Mouse (Mus musculus) limb, embryonic 13.5 days (tissue): ENCODE results near the gene Adamts3. TPM values are rescaled to one million over a fixed set of nuclear protein-coding genes. Genes with fewer than 3 reads are reported as not detected.

Experiments
- ATAC-seq: fragments of 200-750 bp; cut with Nextera tagmentation; 2 replicates; pipeline ENCODE4 v1.8.0; 2017; ENCODE audit warnings: low read depth, moderate number of reproducible peaks, moderate TSS enrichment; ENCODE audit not compliant: low FRiP score
- H3K27ac ChIP-seq: fragments of 300-500 bp; sonication (generic); 2 replicates; pipeline ENCODE4 v1.5.1; 2015; ENCODE audit warnings: inconsistent platforms, mild to moderate bottlenecking, moderate library complexity
- H3K27me3 ChIP-seq: fragments of 300-500 bp; sonication (generic); 2 replicates; pipeline ENCODE4 v1.6.1; 2015; ENCODE audit warnings: mild to moderate bottlenecking, inconsistent platforms
- H3K36me3 ChIP-seq: fragments of 300-500 bp; sonication (generic); 2 replicates; pipeline ENCODE4 v1.6.1; 2015; ENCODE audit warnings: inconsistent platforms, mild to moderate bottlenecking, moderate library complexity
- H3K4me1 ChIP-seq: fragments of 300-500 bp; sonication (generic); 2 replicates; pipeline ENCODE4 v1.6.1; 2015; ENCODE audit warnings: inconsistent platforms
- H3K4me2 ChIP-seq: fragments of 300-500 bp; sonication (generic); replicated peaks from 2 replicates; pipeline ENCODE4 v1.6.1; 2015; ENCODE audit warnings: inconsistent platforms, mild to moderate bottlenecking, moderate library complexity
- H3K4me3 ChIP-seq: fragments of 300-500 bp; sonication (generic); 2 replicates; pipeline ENCODE4 v1.5.1; 2015; ENCODE audit warnings: moderate library complexity, mild to moderate bottlenecking, inconsistent platforms
- H3K9ac ChIP-seq: fragments of 300-500 bp; sonication (generic); 2 replicates; pipeline ENCODE4 v1.6.1; 2015; ENCODE audit warnings: mild to moderate bottlenecking, inconsistent platforms
- H3K9me3 ChIP-seq: fragments of 300-500 bp; sonication (generic); 2 replicates; pipeline ENCODE4 v1.6.1; 2016; ENCODE audit warnings: inconsistent platforms
- WGBS: fragments of 180-500 bp; shearing (Covaris S2); methylation state at CpG from one replicate; pipeline ENCODE4 v1.1.7; 2015; 5-methylcytosine and 5-hydroxymethylcytosine counted together
- polyA plus RNA-seq: library from polyadenylated mRNA; unstranded; fragments of >200 nt; fragmentation: Nextera tagmentation; extraction: Ambion mirVana; gene quantifications from 2 replicates; pipeline ENCODE4 v1.2.1, GENCODE M21; 2015

The Adamts3 gene
- polyA plus RNA-seq, 1 experiment from 2014 or later = 8.0 TPM

DNA sequence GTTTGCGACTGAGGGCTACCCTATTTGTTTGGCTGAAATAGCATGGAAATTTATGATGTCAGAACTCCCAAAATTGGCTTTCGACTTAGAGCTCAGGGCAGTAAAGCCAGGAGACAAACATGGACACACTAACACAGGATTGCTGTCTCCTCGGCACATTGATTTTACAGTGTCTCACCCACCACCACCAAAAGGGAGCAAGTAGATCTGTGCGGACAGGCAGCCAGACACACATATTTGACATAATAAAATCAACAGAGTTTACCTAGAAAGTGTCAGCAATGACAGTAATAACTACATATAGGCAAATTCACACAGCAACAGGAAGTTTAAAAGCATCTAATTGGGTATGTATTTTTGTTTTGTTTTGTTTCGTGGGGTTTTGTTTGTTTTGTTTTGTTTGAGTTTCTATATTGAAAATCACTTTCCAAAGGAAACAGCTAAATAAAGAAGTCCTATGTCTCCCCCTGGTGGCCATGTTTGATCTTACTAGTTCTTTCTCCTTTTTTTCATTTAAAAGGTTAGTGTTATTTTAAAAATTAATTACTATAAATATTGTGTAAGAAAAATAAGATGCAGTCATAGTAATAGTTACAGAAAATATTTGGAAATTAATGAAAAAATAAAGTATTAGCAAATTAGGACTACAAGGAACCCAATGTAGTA, 203.1 kb downstream of the Adamts3 start:
- 52% methylated on average over 5 of the region's 5 CpGs for WGBS
- peaks cover 12% of the 10 kb centered on the region for H3K36me3 ChIP-seq
- no peaks in the 10 kb centered on the region for H3K9me3 ChIP-seq
- no peaks in the 10 kb centered on the region for H3K27me3 ChIP-seq
- no peak for ATAC-seq
- no peak overlapping the region for H3K9ac ChIP-seq
- no peaks in the 10 kb centered on the region for H3K4me1 ChIP-seq
- H3K4me3 ChIP-seq = no peak overlapping the region
- no peak overlapping the region for H3K27ac ChIP-seq
- no peak overlapping the region for H3K4me2 ChIP-seq

DNA sequence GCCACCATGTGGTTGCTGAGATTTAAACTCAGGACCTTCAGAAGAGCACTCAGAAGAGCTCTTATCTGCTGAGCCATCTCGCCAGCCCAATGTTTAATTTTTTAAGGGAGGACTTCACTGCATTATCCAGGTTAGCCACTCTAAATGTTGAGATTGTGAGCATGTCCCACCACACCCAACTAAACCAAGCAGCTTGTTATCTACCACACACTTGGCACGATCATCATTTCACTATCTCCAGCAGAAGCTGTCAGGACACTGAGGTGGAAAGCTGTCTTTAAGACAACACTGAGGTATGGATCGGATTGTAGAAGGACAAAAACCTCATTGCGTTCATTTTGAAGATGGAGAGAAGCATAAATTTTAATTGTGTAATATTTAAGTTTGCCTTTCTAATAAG, 205.0 kb downstream of the Adamts3 start:
- H3K27me3 ChIP-seq = no peaks in the 10 kb centered on the region
- no peak overlapping the region for H3K4me2 ChIP-seq
- no peaks in the 10 kb centered on the region for H3K4me1 ChIP-seq
- H3K36me3 ChIP-seq = peaks cover 12% of the 10 kb centered on the region
- 92% methylated on average over 4 of the region's 4 CpGs for WGBS
- no peak overlapping the region for H3K9ac ChIP-seq
- no peak for ATAC-seq
- no peak overlapping the region for H3K27ac ChIP-seq
- no peaks in the 10 kb centered on the region for H3K9me3 ChIP-seq
- H3K4me3 ChIP-seq = no peak overlapping the region

DNA sequence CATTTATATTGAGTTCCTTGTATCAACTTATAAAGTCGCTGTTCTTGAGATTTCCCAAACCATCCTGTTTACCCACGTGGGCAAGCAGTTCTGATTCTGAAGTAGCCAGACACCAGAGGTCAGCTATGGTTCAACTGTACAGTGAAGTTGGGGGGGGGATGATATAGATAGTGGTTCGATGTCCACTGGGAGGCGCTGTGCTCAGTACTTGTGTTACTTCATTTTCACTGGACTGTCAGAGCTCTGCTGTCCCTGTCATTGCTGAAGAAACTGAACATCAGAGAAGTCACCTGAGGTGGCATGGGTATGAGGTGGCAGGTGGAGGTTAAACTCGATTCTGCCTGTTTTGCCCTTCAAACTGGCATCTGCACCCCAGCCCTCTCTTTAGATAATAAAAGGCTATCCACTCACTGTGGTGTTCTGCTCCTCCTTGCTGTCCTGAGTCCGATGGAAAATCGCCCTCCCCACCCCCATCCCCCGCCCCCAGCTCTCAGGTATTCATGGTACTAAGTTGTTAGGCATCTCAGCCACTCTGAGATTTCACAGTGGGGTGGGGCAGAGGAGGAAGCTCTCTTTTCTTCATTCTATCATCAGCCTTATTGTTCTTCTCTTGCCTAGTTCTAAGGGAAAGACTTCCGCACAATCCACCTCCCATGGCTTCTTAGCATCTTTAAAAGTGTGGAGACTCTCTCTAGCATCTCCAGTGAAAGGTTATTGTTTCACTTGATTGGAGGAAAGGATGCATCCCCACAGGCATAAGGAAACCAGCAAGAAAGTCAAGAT, 208.9 kb downstream of the Adamts3 start:
- WGBS = 79% methylated on average over 9 of the region's 9 CpGs
- Histone ChIP-seq H3K4me1 (no peaks in the 10 kb centered on the region), H3K4me2 (no peak overlapping the region), H3K27me3 (no peaks in the 10 kb centered on the region), H3K9me3 (no peaks in the 10 kb centered on the region), H3K27ac (no peak overlapping the region), H3K4me3 (no peak overlapping the region), H3K36me3 (peaks cover 12% of the 10 kb centered on the region), H3K9ac (no peak overlapping the region)
- ATAC-seq = no peak

DNA sequence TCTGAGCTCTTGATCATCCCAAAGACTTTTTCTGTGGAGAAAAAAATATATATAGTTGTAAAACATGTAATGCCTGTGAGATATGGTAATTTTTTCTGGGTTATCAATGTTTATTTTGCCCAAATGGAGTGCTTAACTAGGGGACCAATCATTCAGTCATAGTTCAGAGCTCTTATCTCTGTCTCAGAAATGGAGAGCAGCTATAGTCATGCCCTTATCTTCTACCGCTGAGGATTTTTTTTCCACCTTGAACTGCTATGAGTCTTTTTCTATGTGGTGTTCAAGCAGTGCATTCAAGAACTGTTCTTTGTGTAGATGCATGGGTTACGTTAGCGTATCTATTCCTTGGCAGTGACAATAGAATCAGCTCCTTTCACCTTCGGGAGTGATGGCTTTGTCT, 210.2 kb downstream of the Adamts3 start:
- H3K27ac ChIP-seq = no peak overlapping the region
- H3K9me3 ChIP-seq = no peaks in the 10 kb centered on the region
- no peaks in the 10 kb centered on the region for H3K27me3 ChIP-seq
- no peak overlapping the region for H3K9ac ChIP-seq
- H3K4me2 ChIP-seq = no peak overlapping the region
- peaks cover 12% of the 10 kb centered on the region for H3K36me3 ChIP-seq
- no peaks in the 10 kb centered on the region for H3K4me1 ChIP-seq
- WGBS = 89% methylated on average over 4 of the region's 4 CpGs
- no peak overlapping the region for H3K4me3 ChIP-seq
- no peak for ATAC-seq

DNA sequence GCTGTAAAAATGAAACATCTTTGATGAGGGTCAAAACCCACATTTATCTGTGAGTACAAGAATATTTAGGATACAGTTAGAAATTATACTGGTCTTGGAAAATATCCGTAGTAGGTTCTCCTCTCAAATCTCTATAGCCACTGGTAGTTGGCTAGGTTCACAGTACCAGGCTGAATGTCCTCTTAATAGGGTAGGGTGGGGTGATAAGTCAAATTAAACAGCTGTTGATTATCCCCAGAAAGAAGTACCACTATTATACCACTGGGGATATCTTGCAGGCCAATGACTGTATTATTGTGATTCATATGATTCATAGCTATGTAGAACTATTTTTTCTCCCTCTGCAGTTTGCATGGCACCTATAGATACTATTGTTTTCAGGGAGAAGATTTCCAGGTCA, 228.8 kb downstream of the Adamts3 start:
- no peak overlapping the region for H3K27ac ChIP-seq
- no peak overlapping the region for H3K4me3 ChIP-seq
- no peaks in the 10 kb centered on the region for H3K27me3 ChIP-seq
- no peak overlapping the region for H3K9ac ChIP-seq
- no peaks in the 10 kb centered on the region for H3K36me3 ChIP-seq
- ATAC-seq = no peak
- H3K4me2 ChIP-seq = no peak overlapping the region
- H3K9me3 ChIP-seq = no peaks in the 10 kb centered on the region
- no peaks in the 10 kb centered on the region for H3K4me1 ChIP-seq
- 76% methylated on average over 1 of the region's 1 CpGs for WGBS

DNA sequence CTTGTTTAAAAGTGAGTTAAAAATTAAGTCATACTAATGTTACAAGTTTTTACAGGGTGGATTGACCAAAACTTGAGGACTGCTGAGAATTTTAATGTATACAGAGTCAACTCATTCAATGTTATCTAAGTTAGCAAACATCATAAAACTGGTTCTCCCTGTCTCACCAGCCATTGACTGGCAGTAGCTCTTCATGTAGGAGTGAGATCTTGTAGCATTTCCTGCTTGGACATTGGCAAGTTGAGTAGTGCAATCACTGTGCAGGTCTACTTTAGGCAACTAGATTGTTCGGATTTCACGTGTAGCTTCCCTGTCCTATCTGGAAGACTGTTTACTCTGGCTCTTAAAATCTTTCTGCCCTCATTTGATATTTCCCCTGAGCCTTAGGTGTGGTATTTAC, 229.3 kb downstream of the Adamts3 start:
- no peak overlapping the region for H3K9ac ChIP-seq
- 79% methylated on average over 2 of the region's 2 CpGs for WGBS
- no peak overlapping the region for H3K4me3 ChIP-seq
- H3K4me1 ChIP-seq = no peaks in the 10 kb centered on the region
- H3K27me3 ChIP-seq = no peaks in the 10 kb centered on the region
- H3K27ac ChIP-seq = no peak overlapping the region
- H3K9me3 ChIP-seq = no peaks in the 10 kb centered on the region
- no peak for ATAC-seq
- H3K36me3 ChIP-seq = no peaks in the 10 kb centered on the region
- no peak overlapping the region for H3K4me2 ChIP-seq

DNA sequence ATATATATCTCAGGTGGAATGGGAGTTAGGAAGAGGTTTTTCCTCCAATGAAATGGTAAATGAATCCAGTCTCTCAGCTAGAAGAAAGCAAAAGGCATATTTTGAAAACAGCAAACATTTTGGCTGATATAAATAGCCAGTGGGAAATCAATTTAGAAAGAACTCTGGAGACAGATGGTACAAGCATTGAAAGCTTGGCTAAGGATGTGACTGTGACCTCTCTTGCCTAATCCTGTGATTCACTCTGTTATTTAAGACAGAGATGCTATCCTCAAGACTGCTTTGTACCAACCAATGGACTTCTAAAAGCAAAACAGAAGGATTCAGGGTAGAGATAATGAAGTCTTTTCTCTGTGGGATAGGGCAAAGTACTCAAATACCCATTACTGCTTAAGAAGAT, 236.2 kb downstream of the Adamts3 start:
- no peak overlapping the region for H3K9ac ChIP-seq
- H3K36me3 ChIP-seq = no peaks in the 10 kb centered on the region
- H3K27ac ChIP-seq = no peak overlapping the region
- H3K4me3 ChIP-seq = no peak overlapping the region
- no peak for ATAC-seq
- H3K9me3 ChIP-seq = no peaks in the 10 kb centered on the region
- no peaks in the 10 kb centered on the region for H3K4me1 ChIP-seq
- no peak overlapping the region for H3K4me2 ChIP-seq
- H3K27me3 ChIP-seq = no peaks in the 10 kb centered on the region

DNA sequence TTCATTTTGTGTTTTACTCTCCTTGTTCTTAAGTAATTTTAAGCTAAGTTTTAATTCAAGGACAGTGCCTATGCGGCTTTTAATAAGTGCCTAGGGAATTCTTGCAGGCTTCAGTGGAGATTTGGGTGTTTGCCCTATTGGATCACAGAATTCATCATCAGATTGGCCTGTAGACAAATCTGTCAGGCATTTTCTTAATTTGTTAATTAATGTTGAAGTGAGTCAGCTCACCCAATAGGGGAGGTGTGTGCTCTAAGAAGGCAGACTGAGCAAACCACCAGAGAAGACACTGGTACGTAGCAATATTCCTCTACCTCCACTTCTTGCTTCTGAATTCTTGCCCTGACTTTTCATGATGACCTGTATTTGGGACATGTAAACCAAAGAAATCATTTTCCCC, 247.7 kb downstream of the Adamts3 start:
- no peaks in the 10 kb centered on the region for H3K36me3 ChIP-seq
- no peaks in the 10 kb centered on the region for H3K9me3 ChIP-seq
- 87% methylated on average over 2 of the region's 2 CpGs for WGBS
- no peak overlapping the region for H3K4me3 ChIP-seq
- H3K4me1 ChIP-seq = no peaks in the 10 kb centered on the region
- no peak overlapping the region for H3K27ac ChIP-seq
- ATAC-seq = no peak
- H3K4me2 ChIP-seq = no peak overlapping the region
- no peaks in the 10 kb centered on the region for H3K27me3 ChIP-seq
- H3K9ac ChIP-seq = no peak overlapping the region

DNA sequence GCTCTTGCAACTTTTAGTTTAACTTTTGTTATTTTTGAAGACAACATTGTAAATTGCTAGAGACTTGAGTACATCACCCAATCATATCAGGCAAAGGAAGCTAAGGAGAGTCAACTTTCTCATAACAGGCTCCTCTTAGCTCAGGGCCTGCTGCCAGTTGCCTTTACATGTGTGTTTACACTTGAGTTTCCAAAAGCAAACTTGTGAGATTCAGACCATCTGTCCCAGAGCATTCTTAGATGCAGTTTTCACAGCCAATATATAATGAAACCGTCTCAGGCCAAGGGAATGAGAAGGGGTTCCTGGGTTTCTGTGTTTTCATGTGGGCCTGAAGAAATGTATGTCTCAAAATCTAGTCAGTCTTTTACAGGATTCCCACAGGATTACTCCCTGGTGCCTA, 251.5 kb downstream of the Adamts3 start:
- Histone ChIP-seq H3K4me2 (no peak overlapping the region), H3K4me1 (no peaks in the 10 kb centered on the region), H3K9me3 (no peaks in the 10 kb centered on the region), H3K4me3 (no peak overlapping the region), H3K9ac (no peak overlapping the region), H3K27me3 (no peaks in the 10 kb centered on the region), H3K27ac (no peak overlapping the region), H3K36me3 (no peaks in the 10 kb centered on the region)
- 50% methylated on average over 1 of the region's 1 CpGs for WGBS
- no peak for ATAC-seq
